Mouse (Mus musculus): ENCODE measurements around the gene Lancl3.

Lancl3 gene

DNA sequence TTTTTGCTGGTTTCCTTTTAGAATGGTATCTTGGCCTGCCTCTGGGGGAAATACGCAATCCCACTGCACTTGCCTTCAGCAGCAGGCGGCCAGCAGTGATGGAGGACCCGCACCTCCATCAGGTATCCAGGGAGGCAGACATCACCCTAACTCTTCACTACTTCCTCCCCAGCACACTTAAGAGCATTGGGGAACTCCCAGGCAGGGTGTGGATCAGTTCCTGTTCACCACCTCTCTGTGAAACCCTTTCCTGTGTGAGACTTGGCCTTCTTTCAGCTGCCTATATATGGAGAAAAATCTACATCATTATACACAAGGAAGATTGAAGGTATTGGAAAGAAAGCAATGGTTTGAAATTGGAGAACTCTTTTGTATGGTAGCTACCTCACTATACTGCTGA, 19.9 kb downstream of the Lancl3 start:
- Histone ChIP-seq H3K9me3 (ENCODE audit: low read length) (no peaks in the 10 kb centered on the region), H3K36me3 (ENCODE audit: insufficient read depth, low read length) (no peaks in the 10 kb centered on the region), H3K4me1 (replicated peaks; ENCODE audit: low read depth, low read length) (no peaks in the 10 kb centered on the region), H3K4me3 (replicated peaks; ENCODE audit: low read length) (no peak overlapping the region), H3K27me3 (ENCODE audit: insufficient read depth, low read length) (no peaks in the 10 kb centered on the region)
- no peak for TF ChIP-seq NANOG (IDR thresholded peaks at IDR 0.05; ENCODE audit: borderline replicate concordance, low read length)
- TF ChIP-seq POU5F1 (IDR thresholded peaks at IDR 0.05; ENCODE audit: borderline replicate concordance, low read length): no peak
- TF ChIP-seq CTCF (conservative IDR thresholded peaks at IDR 0.05; ENCODE audit: low read length): no peak

DNA sequence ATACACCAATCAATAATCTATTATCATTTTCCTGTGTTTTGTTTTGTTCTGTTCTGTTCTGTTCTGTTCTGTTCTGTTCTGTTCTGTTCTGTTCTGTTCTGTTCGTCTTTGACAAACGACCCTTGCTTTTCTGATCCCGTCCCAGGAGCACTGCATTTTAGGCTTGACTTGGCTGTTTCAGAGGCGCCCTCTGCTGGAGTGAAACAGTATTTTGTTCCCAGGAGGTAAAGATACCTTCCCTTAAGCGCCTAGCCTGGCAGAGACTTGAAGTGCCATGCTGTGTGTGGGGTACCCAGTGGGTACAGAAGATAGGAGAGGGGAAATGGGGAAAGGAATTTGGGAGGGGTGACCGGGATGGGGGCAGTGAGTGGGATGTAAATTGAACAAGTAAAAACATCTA, 21.5 kb downstream of the Lancl3 start:
- Histone ChIP-seq H3K36me3 (ENCODE audit: insufficient read depth, low read length) (no peaks in the 10 kb centered on the region), H3K4me3 (replicated peaks; ENCODE audit: low read length) (no peak overlapping the region), H3K9me3 (ENCODE audit: low read length) (no peaks in the 10 kb centered on the region), H3K27me3 (ENCODE audit: insufficient read depth, low read length) (no peaks in the 10 kb centered on the region), H3K4me1 (replicated peaks; ENCODE audit: low read depth, low read length) (no peaks in the 10 kb centered on the region)
- no peak for TF ChIP-seq POU5F1 (IDR thresholded peaks at IDR 0.05; ENCODE audit: borderline replicate concordance, low read length)
- TF ChIP-seq CTCF (conservative IDR thresholded peaks at IDR 0.05; ENCODE audit: low read length): peak; percentile 35
- TF ChIP-seq NANOG (IDR thresholded peaks at IDR 0.05; ENCODE audit: borderline replicate concordance, low read length): no peak

DNA sequence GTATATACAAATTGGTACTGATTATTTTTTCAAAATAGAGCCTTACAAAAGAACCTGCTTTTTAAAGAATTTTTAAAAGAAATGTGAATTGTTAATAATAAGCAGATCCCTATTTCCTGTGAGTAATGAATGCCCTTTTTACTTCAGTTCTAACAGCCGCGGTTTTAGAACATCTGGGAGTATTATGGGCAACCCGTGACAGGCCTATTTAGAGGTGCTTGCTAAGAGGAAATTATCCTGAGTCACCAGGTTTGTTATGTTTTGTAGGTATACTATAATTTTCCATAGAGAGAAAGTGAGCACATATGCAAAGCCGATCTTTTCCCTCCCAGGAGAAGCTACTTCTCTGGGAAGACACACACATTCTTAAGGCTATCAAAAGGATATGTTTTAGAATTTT, 22.0 kb downstream of the Lancl3 start:
- Histone ChIP-seq H3K36me3 (ENCODE audit: insufficient read depth, low read length) (no peaks in the 10 kb centered on the region), H3K4me1 (replicated peaks; ENCODE audit: low read depth, low read length) (no peaks in the 10 kb centered on the region), H3K9me3 (ENCODE audit: low read length) (no peaks in the 10 kb centered on the region), H3K4me3 (replicated peaks; ENCODE audit: low read length) (no peak overlapping the region), H3K27me3 (ENCODE audit: insufficient read depth, low read length) (no peaks in the 10 kb centered on the region)
- TF ChIP-seq CTCF (conservative IDR thresholded peaks at IDR 0.05; ENCODE audit: low read length): no peak
- TF ChIP-seq POU5F1 (IDR thresholded peaks at IDR 0.05; ENCODE audit: borderline replicate concordance, low read length): no peak
- no peak for TF ChIP-seq NANOG (IDR thresholded peaks at IDR 0.05; ENCODE audit: borderline replicate concordance, low read length)

- Histone ChIP-seq H3K4me1 (replicated peaks; ENCODE audit: low read depth, low read length) (no peaks in the 10 kb centered on the region), H3K4me3 (replicated peaks; ENCODE audit: low read length) (no peak overlapping the region), H3K27me3 (ENCODE audit: insufficient read depth, low read length) (no peaks in the 10 kb centered on the region), H3K9me3 (ENCODE audit: low read length) (no peaks in the 10 kb centered on the region), H3K36me3 (ENCODE audit: insufficient read depth, low read length) (no peaks in the 10 kb centered on the region)
- TF ChIP-seq NANOG (IDR thresholded peaks at IDR 0.05; ENCODE audit: borderline replicate concordance, low read length) (no peak), CTCF (conservative IDR thresholded peaks at IDR 0.05; ENCODE audit: low read length) (no peak), POU5F1 (IDR thresholded peaks at IDR 0.05; ENCODE audit: borderline replicate concordance, low read length) (no peak)
These were observed 22.9 kb downstream of the Lancl3 start for GRCm38 (mm10) chrX:9222412-9223221.

DNA sequence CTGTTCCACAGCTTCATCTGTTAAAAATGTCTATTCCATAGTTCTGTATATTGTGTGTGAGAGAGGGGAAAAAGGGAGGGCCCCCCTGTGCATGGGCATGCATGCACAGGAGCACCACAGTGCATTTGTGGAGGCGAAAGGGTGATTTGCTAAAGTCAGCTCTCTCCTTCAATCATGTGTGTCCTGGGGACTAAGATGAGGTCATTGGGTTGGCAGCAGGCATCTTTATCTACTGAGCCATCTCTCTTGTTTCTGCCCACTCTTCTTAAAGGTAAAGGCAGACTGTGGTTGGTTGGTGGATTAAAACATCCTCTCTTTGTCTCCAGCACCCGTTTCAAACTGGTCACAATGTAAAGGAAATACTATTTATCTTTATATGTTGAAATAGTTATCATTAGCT, 27.4 kb downstream of the Lancl3 start:
- TF ChIP-seq POU5F1 (IDR thresholded peaks at IDR 0.05; ENCODE audit: borderline replicate concordance, low read length) (no peak), CTCF (conservative IDR thresholded peaks at IDR 0.05; ENCODE audit: low read length) (no peak), NANOG (IDR thresholded peaks at IDR 0.05; ENCODE audit: borderline replicate concordance, low read length) (no peak)
- no peaks in the 10 kb centered on the region for H3K4me1 ChIP-seq (replicated peaks; ENCODE audit: low read depth, low read length)
- H3K9me3 ChIP-seq (ENCODE audit: low read length): no peaks in the 10 kb centered on the region
- no peaks in the 10 kb centered on the region for H3K27me3 ChIP-seq (ENCODE audit: insufficient read depth, low read length)
- H3K36me3 ChIP-seq (ENCODE audit: insufficient read depth, low read length): no peaks in the 10 kb centered on the region
- no peak overlapping the region for H3K4me3 ChIP-seq (replicated peaks; ENCODE audit: low read length)

GRCm38 (mm10) chrX:9240737-9241591, 41.3 kb downstream of the Lancl3 start:
- TF ChIP-seq CTCF (conservative IDR thresholded peaks at IDR 0.05; ENCODE audit: low read length) (no peak), POU5F1 (IDR thresholded peaks at IDR 0.05; ENCODE audit: borderline replicate concordance, low read length) (no peak), NANOG (IDR thresholded peaks at IDR 0.05; ENCODE audit: borderline replicate concordance, low read length) (no peak)
- no peaks in the 10 kb centered on the region for H3K27me3 ChIP-seq (ENCODE audit: insufficient read depth, low read length)
- H3K9me3 ChIP-seq (ENCODE audit: low read length): no peaks in the 10 kb centered on the region
- no peak overlapping the region for H3K4me3 ChIP-seq (replicated peaks; ENCODE audit: low read length)
- no peaks in the 10 kb centered on the region for H3K36me3 ChIP-seq (ENCODE audit: insufficient read depth, low read length)
- H3K4me1 ChIP-seq (replicated peaks; ENCODE audit: low read depth, low read length): no peaks in the 10 kb centered on the region

- no peaks in the 10 kb centered on the region for H3K9me3 ChIP-seq (ENCODE audit: low read length)
- TF ChIP-seq NANOG (IDR thresholded peaks at IDR 0.05; ENCODE audit: borderline replicate concordance, low read length): no peak
- no peak for TF ChIP-seq CTCF (conservative IDR thresholded peaks at IDR 0.05; ENCODE audit: low read length)
- TF ChIP-seq POU5F1 (IDR thresholded peaks at IDR 0.05; ENCODE audit: borderline replicate concordance, low read length): no peak
- H3K36me3 ChIP-seq (ENCODE audit: insufficient read depth, low read length): no peaks in the 10 kb centered on the region
- H3K4me3 ChIP-seq (replicated peaks; ENCODE audit: low read length): no peak overlapping the region
- H3K4me1 ChIP-seq (replicated peaks; ENCODE audit: low read depth, low read length): no peaks in the 10 kb centered on the region
- H3K27me3 ChIP-seq (ENCODE audit: insufficient read depth, low read length): no peaks in the 10 kb centered on the region
These were observed 43.7 kb downstream of the Lancl3 start for GRCm38 (mm10) chrX:9243381-9243864.

GRCm38 (mm10) chrX:9244603-9245336, 45.1 kb downstream of the Lancl3 start:
- Histone ChIP-seq H3K27me3 (ENCODE audit: insufficient read depth, low read length) (no peaks in the 10 kb centered on the region), H3K36me3 (ENCODE audit: insufficient read depth, low read length) (no peaks in the 10 kb centered on the region), H3K4me1 (replicated peaks; ENCODE audit: low read depth, low read length) (no peaks in the 10 kb centered on the region), H3K9me3 (ENCODE audit: low read length) (no peaks in the 10 kb centered on the region), H3K4me3 (replicated peaks; ENCODE audit: low read length) (no peak overlapping the region)
- TF ChIP-seq CTCF (conservative IDR thresholded peaks at IDR 0.05; ENCODE audit: low read length) (no peak), POU5F1 (IDR thresholded peaks at IDR 0.05; ENCODE audit: borderline replicate concordance, low read length) (no peak), NANOG (IDR thresholded peaks at IDR 0.05; ENCODE audit: borderline replicate concordance, low read length) (no peak)
